Mouse (Mus musculus) brain, embryonic 14.5 days (tissue): ENCODE measurements around the gene Cep19.

Source experiments
- CTCF ChIP-seq: fragments of 200-500 bp; IDR thresholded peaks from 2 replicates; pipeline ENCODE4 v1.5.1; 2012; ENCODE audit warnings: inconsistent platforms, mild to moderate bottlenecking, moderate library complexity, borderline replicate concordance; ENCODE audit not compliant: insufficient read depth, insufficient read length; ENCODE audit errors: extremely low read depth
- POLR2A ChIP-seq: fragments of 200-500 bp; IDR thresholded peaks from 2 replicates; pipeline ENCODE4 v1.6.1; 2012; ENCODE audit warnings: mild to moderate bottlenecking, inconsistent platforms, borderline replicate concordance; ENCODE audit not compliant: poor library complexity, insufficient read depth, insufficient read length, severe bottlenecking; ENCODE audit errors: extremely low read depth

DNA sequence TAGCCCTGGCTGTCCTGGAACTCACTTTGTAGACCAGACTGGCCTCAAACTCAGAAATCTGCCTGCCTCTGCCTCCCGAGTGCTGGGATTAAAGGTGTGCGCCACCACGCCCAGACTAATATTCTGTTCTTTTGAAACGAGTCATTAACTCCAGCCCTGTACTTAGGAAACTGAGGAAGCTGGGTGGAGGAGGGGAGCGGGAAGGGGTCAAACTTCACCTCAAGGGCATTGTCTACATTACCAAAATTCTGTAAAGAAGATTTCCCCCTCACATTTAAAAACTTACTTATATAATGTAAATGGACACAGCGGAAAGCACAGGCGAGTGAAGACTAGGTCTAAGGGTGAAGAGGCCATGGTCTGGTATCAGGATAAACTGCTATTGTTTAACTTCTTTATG, 24.4 kb downstream of the Cep19 start:
- TF ChIP-seq CTCF (no peak), POLR2A (no peak)
